Mouse (Mus musculus) testis, adult 2 months (tissue): ENCODE data around the gene Cep85l.

ENCODE experiments used
- CTCF ChIP-seq: fragments of 200-500 bp; IDR thresholded peaks from 2 replicates; pipeline ENCODE4 v1.5.1; 2012; ENCODE audit warnings: low read depth, mild to moderate bottlenecking, inconsistent platforms, low read length, moderate library complexity; ENCODE audit not compliant: control insufficient read depth, insufficient read depth, insufficient replicate concordance
- POLR2A ChIP-seq: fragments of 200-500 bp; IDR thresholded peaks from 2 replicates; pipeline ENCODE4 v1.6.1; 2012; ENCODE audit warnings: low read depth, mild to moderate bottlenecking, inconsistent platforms, low read length, moderate library complexity; ENCODE audit not compliant: control insufficient read depth

DNA sequence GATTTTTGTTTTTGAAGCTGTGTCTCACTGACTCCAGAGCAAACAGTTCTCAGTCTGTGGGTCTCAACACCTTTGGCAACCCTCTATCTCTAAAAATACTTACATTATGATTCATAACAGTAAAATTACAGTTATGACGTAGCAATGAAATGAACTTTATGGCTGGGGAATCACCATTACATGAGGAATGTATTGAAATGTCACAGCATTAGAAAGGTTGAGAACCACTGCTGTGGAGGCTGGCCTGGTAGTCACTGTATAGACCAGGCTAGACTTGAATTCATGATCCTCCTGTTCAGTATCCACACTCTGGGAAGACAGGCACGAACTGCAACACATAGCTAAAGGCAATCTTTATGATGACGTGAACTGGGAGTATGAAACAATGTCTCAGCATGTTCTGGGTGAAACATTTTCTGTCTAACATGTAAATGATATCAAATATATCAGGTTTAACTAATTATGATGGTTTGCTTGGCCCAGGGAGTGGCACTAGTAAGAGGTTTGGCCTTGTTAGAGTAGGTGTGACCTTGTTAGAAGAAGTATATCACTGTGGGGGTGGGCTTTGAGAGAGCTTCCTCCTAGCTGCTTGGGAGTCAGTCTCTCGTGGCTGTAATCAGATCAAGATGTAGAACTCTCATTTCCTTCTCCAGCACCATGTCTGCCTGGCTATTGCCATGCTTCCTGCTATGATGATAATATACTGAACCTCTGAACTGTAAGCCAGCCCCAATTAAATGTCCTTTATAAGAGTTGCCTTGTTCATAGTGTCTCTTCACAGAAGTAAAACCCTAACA is 39.6 kb upstream of the Cep85l start:
- TF ChIP-seq POLR2A, result no peak
- TF ChIP-seq CTCF, result no peak
